Mouse (Mus musculus): Measurements from ENCODE around the gene Nsmce4a.

DNA sequence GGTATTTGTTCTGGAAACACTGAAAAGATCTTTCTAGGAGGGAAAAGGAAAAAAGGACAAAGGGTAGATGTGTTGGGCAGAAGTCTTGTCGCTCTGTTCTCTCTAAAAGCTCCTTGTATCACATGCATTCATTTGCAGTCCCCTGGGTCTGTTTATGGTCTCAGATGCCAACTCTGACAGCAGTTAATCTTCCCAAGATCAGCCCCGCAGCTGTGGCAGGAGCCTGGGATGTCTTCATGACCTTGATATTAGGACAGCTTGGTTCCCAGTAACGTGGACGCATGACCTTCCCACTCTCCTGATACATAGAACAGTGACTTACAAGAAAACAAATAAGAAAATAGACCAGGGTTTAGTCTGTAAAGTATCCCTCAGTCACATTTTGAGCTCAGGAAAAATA is 41.1 kb upstream of the Nsmce4a start:
- TF ChIP-seq CTCF (conservative IDR thresholded peaks at IDR 0.05; ENCODE audit: insufficient read depth, insufficient read length, low read depth, low read length) = no peak
- TF ChIP-seq POLR2A (IDR thresholded peaks at IDR 0.05; ENCODE audit: low read depth, low read length) = no peak

Data from kidney, adult 2 months (tissue).